Mouse (Mus musculus): Measurements from ENCODE around the gene Rchy1. TPM values are rescaled to one million over a fixed set of nuclear protein-coding genes. Genes with fewer than 3 reads are reported as not detected.

Rchy1 gene
- total RNA-seq (2021) = 10 to 100 TPM; 61.9 to 78.5 TPM
- long read RNA-seq, experiment 1, transcript Rchy1-201 (9 exons, 1,967 nt) = major isoform, 121 of 148 reads
- long read RNA-seq, experiment 1, transcript Rchy1-205 (1 exons, 1,046 nt) = minor isoform, 5 of 148 reads
- long read RNA-seq, experiment 1, partial matches to known transcripts = 7 of 148 reads
- long read RNA-seq, experiment 1, other reads (novel, unspliced or antisense) = 12 of 148 reads
- long read RNA-seq, experiment 2, transcript Rchy1-201 (9 exons, 1,967 nt) = major isoform, 23 of 29 reads
- long read RNA-seq, experiment 2, partial matches to known transcripts = 1 of 29 reads
- long read RNA-seq, experiment 2, other reads (novel, unspliced or antisense) = 3 of 29 reads

DNA sequence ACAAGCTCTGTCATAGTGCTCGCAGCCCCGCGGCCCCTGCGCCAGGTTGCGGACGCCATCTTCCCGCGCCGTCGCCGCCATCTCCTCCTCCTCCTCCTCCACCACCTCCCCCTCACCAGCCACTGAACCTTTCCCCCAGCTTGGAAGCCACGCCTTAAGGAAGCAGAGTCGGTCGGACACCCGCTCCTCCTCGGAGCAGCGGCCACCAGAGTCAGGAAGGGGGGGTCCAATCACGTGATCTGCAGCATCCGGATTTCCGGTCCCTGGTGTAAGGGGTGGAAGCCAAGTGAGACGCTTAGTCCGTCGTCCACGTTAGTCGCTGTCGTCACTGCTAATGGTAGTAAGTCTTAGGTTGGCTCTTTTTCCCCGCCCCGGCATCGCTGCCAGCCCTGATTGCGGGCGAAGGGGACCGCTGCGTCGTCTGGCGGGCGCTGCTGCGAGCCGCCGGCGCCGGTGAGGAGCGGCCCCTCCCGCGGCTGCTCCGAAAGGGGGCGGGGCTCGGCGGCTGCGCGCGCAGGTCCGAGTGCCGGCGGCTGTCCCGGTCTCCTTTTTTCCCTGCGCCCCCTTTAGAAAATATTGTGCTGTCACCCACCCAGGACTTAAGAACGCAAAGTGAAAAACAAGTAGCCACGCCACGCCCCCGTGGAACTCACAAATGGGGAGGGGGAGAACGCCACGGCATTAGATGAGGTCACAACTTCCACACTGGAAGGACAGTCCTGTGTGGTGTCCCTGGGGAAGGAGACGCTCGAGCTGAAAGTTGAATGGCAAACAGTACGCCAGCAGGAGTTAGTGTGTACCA lies at the start of gene Rchy1:
Gene Rchy1, minus strand, starts transcription at position 430 of the 802 bp plus-strand sequence.
- peak; percentile 96 to 97 for DNase-seq

DNA sequence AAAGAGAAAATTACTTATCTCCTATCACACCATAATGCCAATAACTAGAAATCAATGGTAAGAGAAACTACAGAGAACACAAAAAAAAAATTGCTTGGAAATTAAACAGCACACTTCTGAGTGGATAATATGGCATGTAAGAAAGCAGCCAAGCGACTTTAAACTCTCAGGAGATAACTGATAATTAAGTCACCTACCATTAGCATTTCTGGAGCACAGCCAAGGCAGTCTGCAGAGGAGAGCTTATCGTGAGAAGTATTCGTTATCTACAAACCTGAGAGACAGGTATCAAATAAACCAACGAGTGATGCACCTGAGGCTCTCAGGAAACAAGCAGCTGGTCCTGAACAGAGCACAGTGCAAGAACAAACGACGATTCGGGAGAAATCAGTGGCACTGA lies 48.9 kb upstream of the Rchy1 start:
- DNase-seq = no peak

DNA sequence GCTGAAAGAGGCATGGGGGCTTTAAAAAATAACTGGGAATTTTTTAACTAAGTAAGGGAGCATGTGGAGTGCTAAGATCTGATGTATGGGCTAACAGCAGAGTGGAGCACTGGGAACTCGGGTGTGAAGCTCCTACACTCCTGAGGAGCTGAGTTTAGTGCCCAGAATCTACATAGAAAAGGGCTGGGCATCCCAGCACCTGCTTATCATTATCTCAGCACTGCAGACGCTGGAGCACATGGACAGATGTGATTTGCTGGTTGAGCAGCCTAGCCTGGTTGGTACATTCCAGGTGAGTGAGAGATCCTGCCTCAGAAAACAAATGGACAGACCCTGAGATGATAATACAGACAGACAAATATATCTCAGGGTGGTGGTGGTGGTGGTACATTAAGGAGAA lies 47.0 kb upstream of the Rchy1 start:
- no peak for DNase-seq

DNA sequence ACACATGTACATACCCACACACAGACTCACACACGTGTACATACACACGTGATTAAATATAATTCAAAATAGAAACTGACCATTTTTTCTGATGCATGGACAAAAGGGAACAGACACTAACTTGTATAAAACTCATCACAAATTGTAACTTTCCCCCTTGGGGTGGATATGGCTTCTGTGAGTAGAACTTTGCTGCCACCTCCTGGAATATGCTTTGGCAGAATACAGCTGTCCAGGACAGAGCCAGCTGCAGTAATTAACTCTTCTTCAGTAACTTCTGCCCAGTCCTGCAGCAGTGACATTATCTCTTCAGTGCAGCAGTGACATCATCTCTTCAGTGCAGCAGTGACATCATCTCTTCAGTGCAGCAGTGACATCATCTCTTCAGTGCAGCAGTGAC lies 40.1 kb upstream of the Rchy1 start:
- DNase-seq = peak; percentile 3 to 37

DNA sequence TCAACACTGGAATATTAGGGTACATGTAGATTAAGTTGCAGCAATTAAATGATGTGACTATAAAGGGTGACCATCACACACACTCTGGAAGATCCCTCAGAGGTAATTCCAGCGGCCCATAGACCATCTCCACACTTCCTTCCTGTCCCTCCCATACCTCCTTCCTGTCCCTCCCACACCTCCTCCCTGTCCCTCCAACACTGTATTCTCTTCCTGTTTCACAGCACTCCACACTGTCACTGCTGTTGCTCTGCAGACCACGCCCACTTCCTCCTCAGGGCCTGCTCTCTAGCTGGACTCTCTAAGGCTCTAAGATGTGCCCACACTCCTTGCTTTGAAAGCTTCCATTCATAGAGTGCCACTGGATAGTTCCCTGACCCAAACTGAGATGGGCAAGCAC lies 37.9 kb upstream of the Rchy1 start:
- peak in 1 of 2 experiments; percentile 12 for DNase-seq

DNA sequence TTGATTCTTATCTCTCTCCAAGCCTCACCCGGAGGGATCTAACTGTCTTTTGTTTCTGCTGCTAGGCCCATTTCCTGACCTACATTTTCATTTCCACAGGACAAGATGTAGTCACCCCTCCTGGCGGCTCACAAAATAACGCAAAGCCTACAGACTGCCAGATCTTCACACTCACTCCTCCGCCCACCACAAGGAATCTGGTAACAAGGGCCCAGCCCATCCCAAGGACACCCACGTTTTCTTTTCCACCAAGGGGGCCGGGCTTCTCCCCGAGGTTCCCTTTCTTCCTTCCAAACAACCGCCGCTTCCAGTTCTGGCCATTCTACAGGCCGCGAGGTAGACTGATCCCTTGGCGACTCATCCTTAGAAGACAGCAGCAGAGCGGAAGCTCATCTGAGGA lies 31.7 kb upstream of the Rchy1 start:
- peak; percentile 16 to 26 for DNase-seq

DNA sequence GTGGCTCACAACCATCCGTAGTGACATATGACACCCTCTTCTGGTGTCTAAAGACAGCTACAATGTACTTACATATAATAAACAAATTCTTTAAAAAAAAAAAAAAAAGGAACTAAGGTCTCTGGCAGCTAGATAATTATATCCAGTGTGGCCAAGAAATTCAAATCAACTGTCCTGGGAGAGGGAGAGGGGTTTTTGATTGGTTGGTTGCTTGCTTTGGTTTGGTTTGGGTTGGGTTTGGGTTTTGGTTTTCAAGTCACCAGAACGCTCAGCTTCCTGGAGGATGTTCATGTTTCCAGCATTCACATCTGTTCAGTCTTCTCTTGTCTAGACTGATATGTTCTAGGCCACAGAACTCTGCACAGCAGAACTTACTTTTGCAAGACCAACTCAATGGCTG lies 30.2 kb upstream of the Rchy1 start:
- no peak for DNase-seq

DNA sequence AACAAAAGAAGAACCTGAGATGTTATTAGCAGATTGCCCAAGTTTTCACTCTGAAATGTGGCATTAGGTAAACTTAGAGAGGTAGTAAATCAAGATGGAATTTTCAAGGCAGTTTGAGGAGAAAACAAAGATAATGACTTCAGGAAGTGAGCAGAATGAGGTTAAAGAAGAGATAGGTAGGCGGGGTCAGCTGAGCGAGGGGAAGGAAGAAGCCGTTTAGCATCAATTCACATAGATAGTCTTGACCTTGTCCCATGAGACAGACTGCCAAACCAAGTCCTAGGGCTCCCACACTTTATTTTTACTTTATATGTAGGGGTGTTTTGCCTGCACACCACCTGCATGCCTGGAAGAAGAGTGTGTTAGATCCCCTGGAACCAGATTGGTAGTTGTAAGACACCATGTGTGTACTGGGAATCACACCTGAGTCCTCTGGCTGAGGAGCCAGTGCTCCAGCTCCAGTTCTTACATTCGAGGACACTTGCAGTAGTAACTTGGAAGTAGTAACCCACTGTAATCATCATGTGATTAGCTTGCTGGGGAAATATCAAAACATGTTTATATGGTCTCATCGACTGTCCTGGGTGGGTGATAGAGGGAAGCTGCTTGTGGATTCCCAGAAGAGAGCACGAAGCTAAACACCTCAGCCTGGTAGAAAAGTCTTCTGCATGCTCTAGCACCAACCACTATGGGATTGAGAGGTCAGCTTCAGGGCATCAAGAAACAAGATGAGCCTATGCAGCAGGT lies 28.5 kb upstream of the Rchy1 start:
- DNase-seq = no peak

DNA sequence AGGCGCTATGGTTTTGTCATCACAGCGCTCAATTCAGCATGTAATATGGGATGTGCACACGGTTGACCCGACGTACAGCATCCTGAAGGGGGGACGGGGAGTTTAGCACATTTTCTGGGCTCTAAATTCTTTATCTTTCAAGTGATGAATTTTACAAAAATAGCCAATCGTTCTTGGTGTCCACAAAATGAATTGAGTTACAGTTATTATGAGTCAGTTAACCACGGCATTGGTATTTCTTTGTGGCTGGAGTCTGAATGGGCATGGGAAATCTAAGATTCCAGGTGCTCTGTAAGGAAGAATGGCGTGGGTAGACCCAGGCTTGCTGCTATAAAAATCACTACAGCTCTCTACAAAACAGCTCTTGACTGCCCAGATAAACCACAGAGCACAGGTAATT lies 26.4 kb upstream of the Rchy1 start:
- DNase-seq = no peak

DNA sequence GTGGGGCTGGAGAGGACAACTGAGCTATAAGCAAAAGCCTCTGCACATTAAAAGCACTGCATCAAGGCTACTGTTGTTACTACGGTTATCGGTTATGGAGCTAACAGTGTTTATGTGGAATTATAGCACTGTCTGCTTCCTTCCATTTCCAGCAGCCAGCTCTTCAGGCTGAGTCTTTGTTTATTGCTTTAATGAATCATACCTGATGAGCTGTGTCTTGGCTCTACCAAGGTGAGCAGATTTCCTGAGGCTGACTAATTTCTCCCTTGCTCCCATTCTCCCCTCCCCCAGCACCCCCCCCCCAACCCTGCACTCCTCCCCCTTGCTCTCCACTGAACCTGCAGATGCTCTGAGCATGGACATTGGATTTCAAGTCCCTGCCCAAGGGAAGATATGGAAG lies 24.9 kb upstream of the Rchy1 start:
- DNase-seq = no peak

DNA sequence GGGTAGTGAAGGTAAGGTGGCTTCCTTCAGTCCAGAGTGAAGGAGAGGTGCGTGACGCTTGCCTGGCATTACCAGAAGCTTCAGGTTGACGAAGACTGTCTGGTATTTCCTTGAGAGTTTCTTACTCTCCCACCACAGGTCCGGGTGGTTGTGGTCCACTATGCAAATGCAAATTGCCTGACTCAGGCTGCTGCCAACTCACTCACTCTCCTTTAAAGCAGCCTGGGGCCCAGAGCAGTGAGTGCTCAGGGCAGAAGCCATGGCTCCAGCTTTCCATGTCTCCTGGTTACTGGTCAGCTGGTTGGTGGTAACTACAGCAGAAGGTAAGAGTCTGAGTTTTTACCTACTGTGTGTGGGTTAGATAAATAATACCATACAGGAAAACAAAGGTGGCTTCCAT lies 24.4 kb upstream of the Rchy1 start, which contains the start of gene Odaph:
Gene Odaph, plus strand, starts transcription at position 240 of the 400 bp plus-strand sequence.
- no peak for DNase-seq

DNA sequence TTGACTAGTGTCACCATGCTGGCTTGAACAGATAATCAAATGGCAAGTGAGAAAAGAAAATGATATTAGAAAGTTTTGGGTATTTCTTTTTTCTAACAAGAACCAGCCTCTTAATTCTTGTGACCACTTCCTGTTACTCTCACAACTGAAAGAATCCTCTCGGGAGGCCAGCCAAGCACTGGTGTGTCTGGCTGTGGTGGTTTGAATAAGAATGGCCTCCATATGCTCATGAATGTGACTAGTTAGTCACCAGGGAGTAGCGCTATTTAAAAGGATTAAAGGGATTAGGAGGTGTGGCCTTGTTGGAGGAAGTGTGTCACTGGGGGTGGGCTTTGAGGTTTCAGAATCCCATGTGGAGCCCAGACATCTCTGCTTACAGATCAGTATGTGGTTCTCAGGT lies 22.9 kb upstream of the Rchy1 start:
- no peak for DNase-seq

DNA sequence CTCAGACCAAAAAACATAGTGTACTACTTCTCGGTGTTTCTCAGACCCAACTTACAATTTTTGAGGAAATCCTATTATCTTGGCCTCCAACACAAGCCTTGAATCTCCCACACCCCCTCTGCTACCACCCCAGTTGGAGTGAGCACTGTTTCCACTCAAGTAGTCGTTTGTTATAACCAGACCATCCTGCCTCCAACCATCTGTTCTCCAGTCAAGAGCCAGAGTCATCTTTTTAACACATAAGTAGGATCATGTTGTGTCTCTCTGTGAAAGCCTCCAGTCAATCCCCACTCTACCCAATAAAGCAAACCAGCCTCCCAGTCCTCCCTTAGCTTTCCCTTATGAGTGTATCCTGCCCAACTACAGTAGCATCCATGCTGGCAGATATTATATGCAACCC lies 20.6 kb upstream of the Rchy1 start:
- no peak for DNase-seq

DNA sequence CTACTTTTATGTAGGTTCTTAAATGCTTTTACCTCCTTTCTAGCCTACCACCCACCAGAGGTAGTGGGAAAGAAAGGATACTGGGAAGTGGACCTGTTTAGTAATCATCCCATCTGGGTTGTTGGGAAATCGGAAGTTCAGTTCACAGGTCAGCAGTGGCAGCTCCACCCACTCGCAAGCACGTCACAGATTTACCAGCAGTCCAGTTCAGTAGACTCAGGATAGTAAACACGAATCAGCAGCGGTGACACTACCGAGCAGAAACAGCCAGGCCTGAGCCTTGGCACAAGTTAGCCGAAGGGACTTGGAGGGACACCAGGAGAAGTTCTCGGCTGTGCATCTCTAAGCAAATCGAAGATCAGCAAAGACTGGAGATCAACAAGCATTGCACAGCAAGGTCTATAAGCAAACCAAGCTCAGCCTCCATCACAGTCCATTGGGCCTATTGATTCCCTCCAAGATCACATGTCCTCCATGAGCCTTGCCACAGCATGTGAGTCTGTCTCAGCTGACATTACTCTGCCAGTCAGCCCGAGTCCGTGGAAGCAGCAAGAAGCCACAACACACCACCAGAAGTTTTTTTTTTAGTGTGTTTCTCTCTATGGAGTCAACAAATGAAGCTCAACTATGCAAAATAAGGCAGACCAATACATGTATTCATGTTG lies 18.4 kb upstream of the Rchy1 start:
- DNase-seq = no peak

DNA sequence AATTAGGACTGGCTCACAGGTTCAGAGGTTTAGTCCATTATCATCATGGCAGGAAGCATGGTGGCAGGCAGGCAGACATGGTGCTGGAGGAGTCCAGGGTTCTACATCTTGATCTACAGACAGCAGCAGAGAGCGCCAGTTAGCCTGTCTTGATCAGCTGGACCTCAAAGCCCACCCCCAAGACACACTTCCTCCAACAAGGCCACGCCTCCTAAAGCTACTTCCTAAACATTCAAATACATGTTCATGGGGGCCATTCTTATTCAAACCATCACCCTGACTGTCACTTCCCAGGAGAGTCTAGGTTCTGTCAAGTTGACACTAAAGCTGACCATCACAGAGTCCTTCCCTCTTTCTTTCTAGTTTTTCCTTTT lies 14.5 kb upstream of the Rchy1 start:
- DNase-seq = no peak

DNA sequence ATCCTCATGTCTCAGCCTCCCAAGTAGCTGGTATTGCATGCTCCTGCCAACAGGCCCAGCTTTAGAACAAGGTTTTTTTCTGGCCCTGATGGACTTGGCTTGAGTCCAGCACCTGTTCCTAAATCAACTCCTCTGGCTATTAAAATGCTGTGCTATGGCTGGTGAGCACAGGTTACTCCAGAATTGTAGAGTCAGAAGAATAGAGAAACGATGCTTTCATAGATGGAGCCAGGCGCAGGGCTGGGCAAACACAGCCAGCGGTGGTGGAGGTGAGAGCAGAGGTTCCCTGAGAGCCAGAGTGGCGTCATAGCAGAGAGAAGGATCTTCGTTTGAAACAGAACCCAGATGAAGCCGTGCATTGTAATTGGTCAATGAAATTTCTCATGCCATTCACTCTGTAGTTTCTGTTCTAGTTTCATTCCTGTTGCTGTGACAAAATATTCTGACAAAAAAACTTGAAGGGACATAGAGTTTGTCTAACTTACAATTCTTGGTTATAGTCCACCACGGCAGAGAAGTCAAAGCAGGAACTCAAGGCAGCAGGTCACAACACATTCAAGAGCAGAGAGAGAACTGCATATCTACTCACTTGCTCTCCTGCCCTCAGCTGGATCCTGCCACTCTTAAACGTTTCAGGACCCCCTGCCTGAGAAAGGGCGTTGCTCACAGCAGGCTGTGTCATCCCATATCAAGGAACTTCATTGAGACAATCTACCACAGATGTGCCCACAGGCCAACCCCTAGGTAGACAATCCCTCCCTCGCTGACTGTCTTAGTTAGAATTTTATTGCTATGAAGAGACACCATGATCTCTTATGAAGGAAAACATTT lies 13.9 kb upstream of the Rchy1 start:
- no peak for DNase-seq

DNA sequence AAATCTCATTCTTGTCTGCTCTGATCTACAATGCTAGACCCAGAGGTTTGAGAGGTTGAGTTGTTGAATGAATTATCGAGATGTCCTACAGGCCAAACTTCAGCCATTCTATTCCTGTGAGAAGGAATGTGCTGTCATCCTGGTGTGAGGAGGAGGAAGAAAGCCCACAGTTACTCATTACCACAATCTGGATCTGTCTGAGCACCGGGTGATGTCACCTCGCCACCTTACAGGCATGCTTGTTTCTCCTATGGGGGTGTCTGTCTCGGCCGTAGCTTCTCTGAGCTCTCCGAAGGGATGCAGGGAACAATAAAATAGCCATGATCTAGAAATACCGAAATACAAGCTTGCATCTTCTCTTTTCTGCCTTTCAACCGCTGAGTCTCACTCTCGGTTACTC lies 12.9 kb upstream of the Rchy1 start:
- DNase-seq = no peak

DNA sequence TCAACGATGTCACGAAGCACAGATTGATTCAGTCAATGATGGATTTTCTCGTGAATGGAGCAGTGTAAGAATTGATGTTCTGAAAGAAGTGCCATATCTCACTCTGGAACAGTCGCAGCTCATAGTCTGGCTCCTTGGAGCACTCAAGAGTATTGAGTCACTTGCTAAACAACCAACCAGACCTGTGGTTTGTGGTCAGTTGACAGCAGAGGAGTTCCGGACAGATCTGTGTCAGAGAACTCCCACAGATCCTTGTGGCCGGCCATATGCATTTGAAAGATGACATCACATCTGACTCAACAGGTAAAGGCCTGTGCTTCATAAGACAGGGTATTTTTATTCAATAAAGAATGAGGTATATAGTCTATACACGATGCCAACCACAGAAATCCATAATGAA lies 11.1 kb upstream of the Rchy1 start:
- DNase-seq = no peak

DNA sequence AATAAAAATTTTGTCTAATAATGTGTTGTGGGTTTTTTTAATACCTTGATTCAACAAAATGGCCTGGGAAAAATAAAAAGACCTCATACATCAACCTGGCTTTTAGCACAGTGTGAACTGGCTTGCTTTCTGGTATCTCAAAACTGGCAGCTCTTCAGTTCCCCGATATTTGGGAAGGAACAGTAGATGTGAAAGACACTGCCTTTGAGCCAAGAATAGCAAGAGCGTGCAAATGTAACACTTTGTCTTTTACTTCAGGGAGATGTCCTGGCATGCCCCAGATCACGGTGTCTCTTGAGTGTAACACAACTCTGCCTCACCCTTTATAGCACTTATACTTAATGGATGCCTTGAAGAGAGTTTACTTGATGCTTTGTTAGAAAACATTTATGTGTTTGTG lies 9.2 kb upstream of the Rchy1 start:
- no peak for DNase-seq

DNA sequence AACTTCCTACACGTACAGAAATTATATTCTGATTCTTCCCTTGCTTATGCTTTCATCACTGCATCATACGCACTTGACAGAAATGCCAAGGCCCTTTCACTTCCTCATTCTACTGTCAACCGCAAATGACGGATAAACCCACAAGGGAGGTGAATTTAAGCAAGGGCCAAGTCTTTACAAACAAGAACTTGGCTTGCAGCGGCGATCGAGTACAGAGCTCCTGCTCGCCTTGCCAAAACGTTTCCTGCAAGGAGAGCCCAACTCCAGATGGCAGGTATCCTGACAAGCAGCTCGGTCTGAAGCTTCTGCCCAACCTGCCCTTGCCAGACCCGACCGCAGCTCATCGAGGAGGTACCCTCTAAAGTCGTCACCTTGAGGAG lies 619 bp downstream of the Rchy1 start:
- peak in 1 of 2 experiments; percentile 68 for DNase-seq

DNA sequence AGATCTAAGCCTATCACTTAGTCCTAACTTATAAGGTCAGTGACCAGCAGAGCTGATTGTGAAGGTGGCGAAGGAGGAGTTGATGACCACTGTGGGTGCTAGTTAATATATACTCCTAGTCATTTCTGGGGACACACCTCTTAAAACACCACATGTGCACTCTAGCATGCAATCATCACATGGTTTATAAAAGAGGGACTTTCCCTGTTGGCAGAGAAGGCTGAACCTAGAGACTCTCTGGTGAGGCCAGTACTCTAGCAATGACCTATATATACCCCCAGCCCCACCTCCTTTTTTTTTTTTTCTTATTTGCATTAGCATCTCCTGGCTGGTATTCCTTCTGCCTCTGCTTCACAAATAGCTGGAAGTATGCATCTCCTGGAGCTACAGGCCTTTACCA lies 1.5 kb downstream of the Rchy1 start:
- DNase-seq = no peak

Measured in adrenal gland, postnatal 36 days (tissue).